Comparison of ENCODE assay signal across 15 mouse cellular contexts in the genomic region with DNA sequence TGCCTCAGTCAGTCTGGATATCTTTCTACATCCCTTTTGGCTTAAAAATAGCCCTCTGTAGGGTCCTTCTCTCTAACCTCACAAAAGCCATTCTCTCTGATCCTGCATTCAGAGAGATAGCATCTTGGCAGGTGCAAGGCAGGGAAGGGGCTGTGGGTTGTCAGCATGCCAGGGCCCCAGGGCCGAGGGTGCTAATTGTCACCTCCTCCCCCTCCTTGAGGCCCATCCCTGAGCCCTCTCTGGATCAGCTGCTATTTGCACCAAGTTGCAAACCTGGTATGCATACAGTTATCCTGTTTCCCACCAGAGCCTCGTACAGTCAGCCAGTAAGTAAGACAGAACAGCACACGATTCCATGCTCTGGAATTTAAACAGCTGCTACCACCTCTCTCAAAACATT.
DNase-seq lines count a peak whose midpoint lies in the region; ATAC-seq and TF ChIP-seq lines count a peak whose summit lies in the region.
"Had no signal": no experiment of that assay in that cellular context is flagged by ENCODE, and none has a peak within 500 bp of the region (broad histone marks: within the 10 kb centered on the region; RNA-seq: fewer than 3 reads in every experiment).

No protein-coding gene starts in this region.

- DNase-seq in cerebellum, postnatal 10 days: peak; percentile 43 to 53
- DNase-seq in cerebellum, postnatal 25 days: no peak
- no peak for DNase-seq in intestine, embryonic 14.5 days (ENCODE audit: low spot score)
- DNase-seq in forebrain, postnatal 0 days: no peak
- no peak for DNase-seq in retina, embryonic 14.5 days (ENCODE audit: low spot score)
- no peak for DNase-seq in right cerebral cortex, adult 18-20 months
- DNase-seq: adrenal gland, postnatal 10 days; kidney, adult 2 months; lung, adult 2 months; right cerebral cortex, postnatal 25 days had no signal

- no peak for TF ChIP-seq CTCF in forebrain, postnatal 0 days (IDR thresholded peaks at IDR 0.05; ENCODE audit: low read depth)

- H3K9ac ChIP-seq in intestine, embryonic 14.5 days (ENCODE audit: low read length): no peak overlapping the region
- H3K9ac ChIP-seq in intestine, embryonic 15.5 days: no peak overlapping the region
- 0 out of 2 replicates have a peak overlapping the region, but pooled peaks have one; percentile 18 for H3K9ac ChIP-seq in forebrain, postnatal 0 days
- no peak overlapping the region for H3K9ac ChIP-seq in midbrain, embryonic 15.5 days
- H3K9ac ChIP-seq: heart, embryonic 15.5 days had no signal

- H3K36me3 ChIP-seq in intestine, embryonic 14.5 days (ENCODE audit: control insufficient read depth, insufficient read depth, low read length): no peaks in the 10 kb centered on the region
- no peaks in the 10 kb centered on the region for H3K36me3 ChIP-seq in intestine, embryonic 15.5 days
- H3K36me3 ChIP-seq in forebrain, postnatal 0 days (ENCODE audit: insufficient read depth): no peaks in the 10 kb centered on the region
- H3K36me3 ChIP-seq in midbrain, embryonic 15.5 days (replicated peaks): no peaks in the 10 kb centered on the region
- H3K36me3 ChIP-seq: heart, embryonic 15.5 days had no signal

- H3K27ac ChIP-seq in intestine, embryonic 14.5 days (ENCODE audit: low read depth): peak overlapping the region; percentile 17; the same call in 1 of the 2 replicates
- no peak overlapping the region for H3K27ac ChIP-seq in intestine, embryonic 15.5 days
- peak overlapping the region; percentile 63 for H3K27ac ChIP-seq in forebrain, postnatal 0 days (ENCODE audit: low read depth, low read length)
- peak overlapping the region; percentile 40 for H3K27ac ChIP-seq in midbrain, embryonic 15.5 days

- H3K4me3 ChIP-seq in intestine, embryonic 14.5 days (ENCODE audit: low read depth, low read length): no peak overlapping the region
- no peak overlapping the region for H3K4me3 ChIP-seq in intestine, embryonic 15.5 days (replicated peaks)
- no peak overlapping the region for H3K4me3 ChIP-seq in forebrain, postnatal 0 days (ENCODE audit: low read depth, low read length)
- H3K4me3 ChIP-seq in midbrain, embryonic 15.5 days: no peak overlapping the region
- H3K4me3 ChIP-seq: erythroblast, embryonic 14.5 days; heart, embryonic 15.5 days; megakaryocyte, embryonic 14.5 days had no signal

- no peaks in the 10 kb centered on the region for H3K27me3 ChIP-seq in intestine, embryonic 14.5 days (replicated peaks; ENCODE audit: control insufficient read depth, insufficient read depth, low read length)
- 0 out of 2 replicates have a peak, but pooled peaks cover 8% of the 10 kb centered on the region for H3K27me3 ChIP-seq in intestine, embryonic 15.5 days (replicated peaks)
- H3K27me3 ChIP-seq in forebrain, postnatal 0 days (ENCODE audit: insufficient read depth, low read length): no peaks in the 10 kb centered on the region
- no peaks in the 10 kb centered on the region for H3K27me3 ChIP-seq in midbrain, embryonic 15.5 days (replicated peaks)

- ATAC-seq in intestine, embryonic 14.5 days (replicated peaks; ENCODE audit: low FRiP score, low TSS enrichment, low read depth): no peak
- no peak for ATAC-seq in intestine, embryonic 15.5 days
- peak; percentile 33; the same call in 1 of the 2 replicates for ATAC-seq in forebrain, postnatal 0 days
- ATAC-seq in midbrain, embryonic 15.5 days (replicated peaks): no peak

- no peaks in the 10 kb centered on the region for H3K9me3 ChIP-seq in intestine, embryonic 14.5 days (ENCODE audit: control insufficient read depth, low read length)
- no peaks in the 10 kb centered on the region for H3K9me3 ChIP-seq in intestine, embryonic 15.5 days
- H3K9me3 ChIP-seq in forebrain, postnatal 0 days (ENCODE audit: low read length): no peaks in the 10 kb centered on the region
- no peaks in the 10 kb centered on the region for H3K9me3 ChIP-seq in midbrain, embryonic 15.5 days
- H3K9me3 ChIP-seq: heart, embryonic 15.5 days had no signal

- WGBS in intestine, embryonic 14.5 days: 19% methylated on average over 3 of the region's 3 CpGs
- WGBS in intestine, embryonic 15.5 days: 31% methylated on average over 3 of the region's 3 CpGs
- 16% methylated on average over 3 of the region's 3 CpGs for WGBS in forebrain, postnatal 0 days
- WGBS in midbrain, embryonic 15.5 days: 34% methylated on average over 3 of the region's 3 CpGs

- peaks cover 11% of the 10 kb centered on the region; the same call in 1 of the 2 replicates for H3K4me1 ChIP-seq in intestine, embryonic 14.5 days (replicated peaks; ENCODE audit: control insufficient read depth, insufficient read depth, low read length)
- H3K4me1 ChIP-seq in intestine, embryonic 15.5 days (replicated peaks): peaks cover 11% of the 10 kb centered on the region
- peaks cover 33% of the 10 kb centered on the region for H3K4me1 ChIP-seq in forebrain, postnatal 0 days (ENCODE audit: insufficient read depth)
- peaks cover 37% of the 10 kb centered on the region for H3K4me1 ChIP-seq in midbrain, embryonic 15.5 days

- no peak overlapping the region for H3K4me2 ChIP-seq in intestine, embryonic 14.5 days (ENCODE audit: low read length)
- H3K4me2 ChIP-seq in intestine, embryonic 15.5 days (replicated peaks): no peak overlapping the region
- H3K4me2 ChIP-seq in forebrain, postnatal 0 days (ENCODE audit: low read depth): no peak overlapping the region
- H3K4me2 ChIP-seq in midbrain, embryonic 15.5 days: no peak overlapping the region
- H3K4me2 ChIP-seq: heart, embryonic 15.5 days had no signal

Comparison
In these comparisons a context has a peak if more than half of its experiments do, and no peak if none do; other contexts are left out.
1. DNase-seq: peak in cerebellum, postnatal 10 days (2 of 2); none in cerebellum, postnatal 25 days (0 of 2), intestine, embryonic 14.5 days (single experiment), forebrain, postnatal 0 days (single experiment), retina, embryonic 14.5 days (single experiment) and right cerebral cortex, adult 18-20 months (single experiment).